Mouse (Mus musculus) lung, adult 2 months (tissue): ENCODE results near the gene Apoa1.

Experiments used
- CTCF ChIP-seq: fragments of 200-500 bp; IDR thresholded peaks from 2 replicates; pipeline ENCODE4 v1.5.1; 2011; ENCODE audit warnings: mild to moderate bottlenecking, low read length, control low read depth; ENCODE audit not compliant: insufficient read depth
- POLR2A ChIP-seq: fragments of 200-500 bp; IDR thresholded peaks from 2 replicates; pipeline ENCODE4 v1.6.1; 2011; ENCODE audit warnings: low read depth, mild to moderate bottlenecking, control low read depth, low read length, borderline replicate concordance; ENCODE audit errors: extremely low read depth

- TF ChIP-seq CTCF (no peak), POLR2A (no peak)
Observed at GRCm38 (mm10) chr9:46272070-46272469, 43.7 kb downstream of the Apoa1 start.
